Mouse (Mus musculus) embryonic facial prominence, embryonic 13.5 days (tissue): ENCODE data around the gene 4933424G06Rik. TPM values are rescaled to one million over a fixed set of nuclear protein-coding genes. Genes with fewer than 3 reads are reported as not detected.

ENCODE experiments used
- ATAC-seq: fragments of 200-750 bp; cut with Nextera tagmentation; 2 replicates; pipeline ENCODE4 v1.8.0; 2017; ENCODE audit warnings: low read depth; ENCODE audit not compliant: insufficient number of reproducible peaks, insufficient read depth, low FRiP score, low TSS enrichment
- H3K27ac ChIP-seq: fragments of 300-500 bp; sonication (generic); 2 replicates; pipeline ENCODE4 v1.5.1; 2015; ENCODE audit warnings: moderate library complexity, mild to moderate bottlenecking, inconsistent platforms
- H3K27me3 ChIP-seq: fragments of 300-500 bp; sonication (generic); 2 replicates; pipeline ENCODE4 v1.6.1; 2015; ENCODE audit warnings: mild to moderate bottlenecking, inconsistent platforms
- H3K36me3 ChIP-seq: fragments of 300-500 bp; sonication (generic); 2 replicates; pipeline ENCODE4 v1.6.1; 2015; ENCODE audit warnings: mild to moderate bottlenecking, inconsistent platforms
- H3K4me1 ChIP-seq: fragments of 300-500 bp; sonication (generic); 2 replicates; pipeline ENCODE4 v1.6.1; 2015; ENCODE audit warnings: inconsistent platforms
- H3K4me2 ChIP-seq: fragments of 300-500 bp; sonication (generic); 2 replicates; pipeline ENCODE4 v1.6.1; 2015; ENCODE audit warnings: moderate library complexity, mild to moderate bottlenecking, inconsistent platforms
- H3K4me3 ChIP-seq: fragments of 300-500 bp; sonication (generic); 2 replicates; pipeline ENCODE4 v1.5.1; 2015; ENCODE audit warnings: mild to moderate bottlenecking, inconsistent platforms
- H3K9ac ChIP-seq: fragments of 300-500 bp; sonication (generic); 2 replicates; pipeline ENCODE4 v1.6.1; 2015; ENCODE audit warnings: mild to moderate bottlenecking, inconsistent platforms
- H3K9me3 ChIP-seq: fragments of 300-500 bp; sonication (generic); 2 replicates; pipeline ENCODE4 v1.6.1; 2016; ENCODE audit warnings: inconsistent platforms
- WGBS: fragments of 180-500 bp; shearing (Covaris S2); methylation state at CpG from one replicate; pipeline ENCODE4 v1.1.7; 2015; ENCODE audit warnings: mixed read lengths; 5-methylcytosine and 5-hydroxymethylcytosine counted together
- microRNA-seq: library from miRNA; unstranded; fragments of <30 nt; microRNA quantifications from one replicate; pipeline ENCODE4, GENCODE M21; 2016
- polyA plus RNA-seq: library from polyadenylated mRNA; unstranded; fragments of >200 nt; fragmentation: Nextera tagmentation; extraction: Ambion mirVana; gene quantifications from 2 replicates; pipeline ENCODE4 v1.2.1, GENCODE M21; 2015

Gene 4933424G06Rik
- polyA plus RNA-seq, 1 experiment from 2014 or later, result 0.21 TPM

DNA sequence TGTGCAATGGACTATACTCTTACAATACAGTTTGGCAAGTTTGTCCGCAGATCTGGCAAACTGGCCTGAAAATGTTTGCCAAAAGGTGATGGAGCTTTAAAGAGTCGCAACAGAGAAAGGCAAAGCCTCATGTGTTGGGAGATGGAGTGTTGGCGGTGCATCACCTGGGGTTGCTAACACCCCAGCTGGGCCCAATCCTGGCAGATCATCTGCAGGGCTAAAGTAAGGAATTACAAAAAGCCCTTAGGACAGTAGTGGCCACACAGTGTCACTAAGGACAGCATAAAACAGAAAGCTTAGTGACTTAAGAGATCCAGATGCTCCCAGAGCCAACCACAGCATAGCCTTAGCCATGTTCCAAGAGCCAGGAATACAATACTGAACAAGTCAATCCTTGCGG is 94.9 kb downstream of the 4933424G06Rik start:
- no peaks in the 10 kb centered on the region for H3K4me1 ChIP-seq
- no peak overlapping the region for H3K4me3 ChIP-seq
- no peak overlapping the region for H3K27ac ChIP-seq
- no peaks in the 10 kb centered on the region for H3K27me3 ChIP-seq
- ATAC-seq, result no peak
- H3K4me2 ChIP-seq, result no peak overlapping the region
- H3K9ac ChIP-seq, result no peak overlapping the region
- H3K9me3 ChIP-seq, result no peaks in the 10 kb centered on the region
- 93% methylated on average over 4 of the region's 4 CpGs for WGBS
- peaks cover 91% of the 10 kb centered on the region for H3K36me3 ChIP-seq

DNA sequence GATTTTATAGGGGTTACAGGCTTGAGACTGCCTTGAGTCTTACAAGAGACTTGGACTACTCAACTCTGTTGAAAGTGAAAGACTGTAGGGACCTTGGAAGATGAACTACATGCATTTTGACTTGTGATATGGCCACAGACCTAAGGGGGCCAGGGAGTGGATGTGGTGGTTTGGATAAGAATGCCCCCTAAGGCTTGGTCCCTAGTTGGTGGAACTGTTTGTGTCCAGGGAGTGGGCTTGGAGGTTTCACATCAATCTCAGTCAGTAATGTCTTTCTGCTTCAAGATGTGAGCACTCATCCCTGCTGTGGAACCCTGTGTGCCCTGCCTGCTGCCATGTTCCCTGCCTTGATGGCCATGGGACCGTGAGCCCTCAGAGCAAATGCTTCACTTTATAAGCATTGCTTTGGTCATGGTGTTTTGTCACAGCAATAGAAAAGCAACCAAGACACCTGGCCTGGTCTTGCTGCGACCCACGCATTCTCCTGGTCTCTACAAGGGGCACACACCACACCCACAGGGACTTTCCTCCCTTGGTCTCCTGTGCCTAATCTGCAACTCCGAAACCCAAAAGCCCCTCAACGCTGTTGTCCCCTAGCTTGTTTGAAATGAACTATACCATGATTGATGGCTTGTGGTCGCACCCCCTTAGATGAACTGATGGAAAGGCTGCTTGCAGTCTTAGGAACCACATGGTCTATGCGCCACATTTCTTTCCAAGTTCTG is 96.4 kb downstream of the 4933424G06Rik start:
- 98% methylated on average over 7 of the region's 7 CpGs for WGBS
- no peak overlapping the region for H3K27ac ChIP-seq
- H3K9me3 ChIP-seq, result no peaks in the 10 kb centered on the region
- no peaks in the 10 kb centered on the region for H3K4me1 ChIP-seq
- no peaks in the 10 kb centered on the region for H3K27me3 ChIP-seq
- ATAC-seq, result no peak
- H3K4me3 ChIP-seq, result no peak overlapping the region
- H3K9ac ChIP-seq, result no peak overlapping the region
- H3K4me2 ChIP-seq, result no peak overlapping the region
- H3K36me3 ChIP-seq, result peaks cover 95% of the 10 kb centered on the region

DNA sequence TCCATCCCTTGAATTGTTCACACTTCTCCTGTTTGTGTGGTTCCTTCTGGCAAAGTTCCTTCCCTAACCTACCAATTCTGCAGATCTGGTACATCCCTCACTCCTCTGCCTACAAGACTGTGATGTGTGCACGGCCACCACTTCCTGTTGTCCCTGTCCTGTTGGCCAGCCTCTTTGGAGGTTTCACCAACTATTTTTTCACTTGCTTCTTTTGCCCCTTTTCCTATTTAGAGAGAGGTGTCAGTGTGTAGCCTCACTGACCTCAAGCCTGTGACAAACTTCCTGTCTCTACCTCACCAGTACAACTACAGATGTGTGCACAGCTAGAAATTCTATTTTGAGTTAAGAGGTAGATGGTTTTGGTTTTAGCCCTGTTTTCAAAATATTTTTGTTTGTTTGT is 97.1 kb downstream of the 4933424G06Rik start:
- ATAC-seq, result no peak
- Histone ChIP-seq H3K9ac (no peak overlapping the region), H3K4me3 (no peak overlapping the region), H3K4me1 (no peaks in the 10 kb centered on the region), H3K27ac (no peak overlapping the region), H3K36me3 (peaks cover 95% of the 10 kb centered on the region), H3K27me3 (no peaks in the 10 kb centered on the region), H3K9me3 (no peaks in the 10 kb centered on the region), H3K4me2 (no peak overlapping the region)
- WGBS, result 88% methylated on average over 1 of the region's 1 CpGs

Small RNAs within 50 kb of the gene (microRNA-seq; reads per million reads assigned to microRNA genes)
- not detected for gene Gm24133

Other genes with a start within 250 kb of the 4933424G06Rik start
- 15.6 and 16.2 TPM in 2 replicates for gene Cnnm4, start 238.5 kb upstream of the 4933424G06Rik start, polyA plus RNA-seq
- gene Cnnm3, start 198.3 kb upstream of the 4933424G06Rik start, polyA plus RNA-seq, result 3.4 and 3.8 TPM in 2 replicates
- 23.7 and 24.1 TPM in 2 replicates for gene Ankrd23, start 173.3 kb upstream of the 4933424G06Rik start, polyA plus RNA-seq
- gene Gm42417, start 170.7 kb upstream of the 4933424G06Rik start, polyA plus RNA-seq, result not detected in 2 replicates
- gene Ankrd39, start 162.7 kb upstream of the 4933424G06Rik start, polyA plus RNA-seq, result 27.3 and 28.6 TPM in 2 replicates
- gene Sema4c, start 151.8 kb upstream of the 4933424G06Rik start, polyA plus RNA-seq, result 22.5 and 24.2 TPM in 2 replicates
- gene Fam178b, start 27.0 kb upstream of the 4933424G06Rik start, polyA plus RNA-seq, result 0.81 and 2.2 TPM in 2 replicates
- gene Cox5b, start 18.7 kb upstream of the 4933424G06Rik start, polyA plus RNA-seq, result 510 and 517 TPM in 2 replicates
- 99.2 and 103 TPM in 2 replicates for gene Actr1b, start 4.3 kb downstream of the 4933424G06Rik start, polyA plus RNA-seq
- gene Zap70, start 51.6 kb downstream of the 4933424G06Rik start, polyA plus RNA-seq, result 0.62 and 0.73 TPM in 2 replicates
- gene Tmem131, start 233.5 kb downstream of the 4933424G06Rik start, polyA plus RNA-seq, result 15.8 and 17.8 TPM in 2 replicates